Mouse (Mus musculus): Measurements from ENCODE around the gene Gm3776.

DNA sequence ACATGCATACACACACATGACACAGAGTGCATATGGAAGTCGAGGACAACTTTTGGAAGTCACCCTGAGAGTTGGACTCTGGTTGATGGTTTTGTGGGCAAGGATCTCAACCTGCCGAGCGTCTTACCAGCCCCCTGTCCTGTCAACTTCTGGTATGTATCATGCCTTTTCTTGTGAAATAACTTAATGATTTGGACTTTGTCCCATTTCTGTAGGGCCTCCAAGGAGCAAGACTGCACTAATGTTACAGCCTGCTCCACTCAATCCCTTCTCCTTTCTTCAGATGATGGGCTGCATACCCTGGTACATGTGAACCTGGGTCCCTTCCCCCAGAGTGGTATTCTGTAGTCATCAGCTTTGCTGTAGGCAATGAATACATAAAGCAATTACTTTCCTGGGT is 46.9 kb upstream of the Gm3776 start:
- TF ChIP-seq CTCF (IDR thresholded peaks at IDR 0.05; ENCODE audit: extremely low read depth, insufficient read length, insufficient replicate concordance, low read depth, low read length): no peak
- no peak for TF ChIP-seq POLR2A (IDR thresholded peaks at IDR 0.05; ENCODE audit: low read depth, low read length)
